Mouse (Mus musculus) cerebellum, postnatal 14 days (tissue): ENCODE results near the gene Uhmk1.
A peak's percentile ranks its signal among the peaks of the same experiment; 100 is the strongest.
"Not testable (repeated sequence)": the region's sequence is repeated elsewhere in the genome, so short reads cannot be mapped to it uniquely, and the experiment has no call there.

Experiments
- DNase-seq, 2 experiments: peaks; one replicate each; pipeline ENCODE4 v3.0.0; 2021; ENCODE audit warnings: mixed read lengths in 2 of 2

The Uhmk1 gene

DNA sequence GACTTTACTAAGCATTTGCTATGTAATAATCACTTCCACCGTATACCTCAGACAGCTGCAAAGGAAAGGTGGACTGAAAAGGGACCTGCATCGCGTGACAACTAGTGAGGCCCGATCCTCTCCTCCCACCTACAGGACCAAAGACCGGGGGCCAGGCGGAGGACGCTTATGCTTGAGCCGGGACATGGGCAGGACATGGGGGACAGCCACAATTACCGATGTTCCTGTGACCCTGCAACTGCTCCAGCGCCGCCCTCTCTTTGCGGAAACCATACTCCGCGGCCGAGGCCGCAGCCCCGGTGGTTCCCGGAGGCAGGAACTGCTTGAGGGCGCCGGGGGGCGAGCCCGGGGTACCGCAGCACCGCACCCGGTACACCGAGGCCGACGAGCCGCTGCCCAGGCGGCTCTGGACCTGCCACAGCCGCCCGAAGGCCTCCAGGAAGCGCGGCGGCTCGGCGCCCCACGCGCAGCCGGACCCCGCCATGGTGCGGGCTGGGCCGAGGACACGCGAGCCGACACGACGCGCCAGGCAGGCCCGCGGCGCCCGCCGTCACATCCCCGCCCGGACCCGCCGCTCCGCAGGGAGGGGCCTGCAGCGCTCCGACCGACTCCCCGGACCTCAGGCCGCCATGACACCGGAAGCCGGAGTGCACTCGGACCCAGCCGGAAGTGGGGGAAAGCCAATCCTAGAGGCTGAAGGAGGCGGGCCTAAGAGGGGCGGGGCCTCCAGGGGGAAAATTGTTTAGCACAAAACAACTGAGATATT is at the start of gene Uhmk1:
Gene Uhmk1 (minus strand): TSS at position 641 of the 766 bp plus-strand sequence.
- peak; percentile 92 for DNase-seq

DNA sequence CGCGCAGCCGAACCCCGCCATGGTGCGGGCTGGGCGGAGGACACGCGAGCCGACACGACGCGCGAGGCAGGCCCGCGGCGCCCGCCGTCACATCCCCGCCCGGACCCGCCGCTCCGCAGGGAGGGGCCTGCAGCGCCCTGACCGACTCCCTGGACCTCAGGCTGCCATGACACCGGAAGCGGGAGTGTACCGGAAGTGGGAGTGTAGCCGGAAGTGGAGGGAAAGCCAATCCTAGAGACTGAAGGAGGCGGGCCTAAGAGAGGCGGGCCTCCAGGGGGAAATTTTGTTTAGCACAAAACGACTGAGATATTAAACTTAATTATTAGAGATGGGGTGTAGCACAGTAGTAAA is 40.3 kb upstream of the Uhmk1 start:
- DNase-seq: peak; percentile 86 to 88

DNA sequence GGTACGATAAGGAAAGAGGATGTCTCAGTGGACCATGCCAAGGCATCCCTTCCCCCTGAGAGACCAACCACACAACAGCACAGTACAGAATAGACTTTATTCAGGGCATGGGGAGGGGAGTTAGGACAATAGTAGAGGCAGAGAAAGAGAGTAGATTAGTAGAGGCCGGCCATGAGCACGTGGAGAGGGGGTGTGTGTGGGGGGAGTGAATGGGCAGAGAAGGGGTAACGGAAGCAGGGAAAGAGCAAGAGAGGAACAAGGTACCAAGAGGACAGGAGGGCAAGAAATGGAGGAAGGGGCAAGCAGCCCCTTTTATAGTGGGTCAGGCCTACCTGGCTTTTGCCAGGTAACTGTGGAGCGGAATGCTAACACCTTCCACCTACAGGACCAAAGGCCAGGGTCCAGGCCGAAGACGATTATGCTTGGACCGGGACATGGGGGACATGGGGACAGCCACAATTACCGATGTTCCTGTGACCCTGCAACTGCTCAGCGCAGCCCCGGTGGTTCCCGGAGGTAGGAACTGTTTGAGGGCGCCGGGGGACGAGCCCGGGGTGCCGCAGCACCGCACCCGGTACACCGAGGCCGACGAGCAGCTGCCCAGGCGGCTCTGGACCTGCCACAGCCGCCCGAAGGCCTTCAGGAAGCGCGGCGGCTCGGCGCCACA is 39.8 kb upstream of the Uhmk1 start:
- DNase-seq: peak in 1 of 2 experiments; percentile 27

- DNase-seq: no peak
Observed at GRCm38 (mm10) chr1:170245016-170245415, 29.8 kb upstream of the Uhmk1 start.

GRCm38 (mm10) chr1:170232688-170233087 is 17.5 kb upstream of the Uhmk1 start, which contains the start of gene Sh2d1b2:
Gene Sh2d1b2, plus strand, starts transcription at chr1:170232749.
- DNase-seq: not testable (repeated sequence)

DNA sequence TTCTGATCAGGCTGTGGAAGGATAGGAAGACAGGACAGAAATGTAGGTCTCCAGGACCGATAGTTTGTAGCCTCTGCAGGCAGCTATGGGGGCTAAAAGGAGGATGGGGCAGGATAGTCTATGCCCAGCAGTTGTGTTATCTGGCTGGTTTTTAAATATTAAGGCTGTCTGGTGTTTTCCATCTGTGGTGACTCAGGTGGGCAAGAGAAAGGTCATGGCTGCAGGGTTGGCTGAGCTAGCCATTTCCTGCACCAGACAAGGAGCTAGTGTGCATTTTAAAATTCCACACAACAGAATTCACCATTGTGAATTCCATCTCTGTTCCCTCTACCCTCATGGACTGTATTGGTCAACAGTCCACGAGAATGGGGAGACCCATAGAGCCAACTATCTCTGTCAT is 8.1 kb upstream of the Uhmk1 start:
- no peak for DNase-seq

GRCm38 (mm10) chr1:170220351-170220750 is 5.2 kb upstream of the Uhmk1 start:
- no peak for DNase-seq

DNA sequence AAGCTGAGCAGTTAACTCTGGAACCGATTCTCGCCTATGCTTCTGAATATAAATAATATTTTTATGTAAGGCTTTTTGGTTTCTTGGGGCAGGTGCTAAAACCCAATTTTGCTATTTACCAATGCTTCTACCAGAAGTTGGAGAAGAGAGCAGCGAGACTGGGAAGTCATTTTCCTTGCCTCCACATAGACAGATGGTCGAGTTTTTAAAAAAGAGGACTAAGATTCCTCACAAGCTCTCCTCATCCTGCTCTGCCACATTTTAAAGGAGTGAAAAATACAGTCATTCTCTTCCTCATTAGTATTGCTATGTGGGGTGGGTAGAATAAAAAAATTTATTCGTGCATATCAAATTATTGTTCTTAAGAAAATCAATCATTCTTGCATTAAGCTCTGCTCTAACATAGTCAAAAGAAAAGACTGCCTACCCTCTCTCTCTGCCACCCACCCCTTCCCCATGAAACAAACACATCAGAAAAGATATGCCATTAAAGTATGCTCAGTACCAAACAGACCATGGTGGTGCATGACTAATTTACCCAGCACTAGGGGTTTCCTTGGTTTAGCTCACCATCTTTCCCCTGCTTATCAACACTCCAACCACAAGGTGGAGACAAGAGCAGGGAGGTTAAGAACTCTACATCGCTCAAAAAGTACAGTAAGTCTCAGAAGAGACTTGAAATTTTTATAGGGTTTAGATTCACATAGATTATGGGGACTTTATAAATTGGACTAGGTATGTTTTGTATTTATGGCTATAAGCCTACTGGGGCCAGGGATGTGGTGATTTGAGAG is 3.1 kb upstream of the Uhmk1 start:
- DNase-seq: no peak

DNA sequence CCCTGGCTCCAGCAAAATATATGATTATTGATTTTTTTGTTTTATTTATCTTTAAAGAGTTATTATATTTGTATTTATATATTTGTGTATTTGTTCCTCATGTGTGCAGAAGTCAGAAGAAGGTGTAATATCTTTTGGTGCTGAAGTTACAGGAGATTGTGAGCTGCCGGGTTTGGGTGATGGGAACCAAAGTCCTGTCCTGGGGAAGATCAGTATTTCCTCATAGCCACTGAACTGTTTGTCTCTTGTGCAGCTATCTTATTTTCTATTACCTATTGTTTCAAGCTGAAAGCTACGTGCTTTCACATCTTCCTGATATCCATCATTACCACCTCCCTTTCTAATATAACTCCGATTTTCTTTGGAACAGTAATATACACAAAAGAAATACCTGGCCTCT is 393 bp upstream of the Uhmk1 start:
- no peak for DNase-seq

GRCm38 (mm10) chr1:170214383-170214756 is 827 bp downstream of the Uhmk1 start:
- DNase-seq: no peak

DNA sequence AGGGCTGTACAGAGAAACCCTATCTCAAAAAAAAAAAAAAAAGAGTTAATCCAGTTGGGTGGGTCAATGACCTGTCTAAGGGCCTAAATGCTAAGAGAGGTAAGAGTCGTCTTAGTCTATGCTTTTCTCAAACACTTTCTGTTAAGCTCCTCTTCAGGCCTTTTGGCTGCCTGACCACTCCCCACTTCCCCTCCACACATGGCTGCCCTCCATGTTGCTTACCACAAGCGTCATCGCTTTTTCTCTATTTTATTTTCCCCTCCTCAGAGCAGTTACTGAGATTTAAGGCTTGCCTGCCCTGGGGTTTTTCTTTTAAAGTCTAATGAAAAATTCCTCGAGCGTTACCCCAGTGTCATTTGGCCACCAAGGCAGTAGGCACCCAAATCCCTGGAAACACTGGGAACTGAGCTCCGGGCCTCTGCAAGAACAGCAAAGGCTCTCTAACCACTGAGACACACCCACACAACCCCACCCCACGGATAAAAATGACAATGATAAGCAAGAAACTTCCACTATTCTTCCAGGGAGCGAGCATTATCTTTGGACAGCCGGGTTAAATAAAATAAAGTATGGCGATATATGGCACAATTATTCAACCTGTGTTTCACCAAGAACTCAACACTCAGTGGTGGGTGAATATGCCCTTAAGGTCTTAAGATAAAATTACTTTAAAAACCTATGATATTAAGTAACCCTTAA is 1.9 kb downstream of the Uhmk1 start:
- no peak for DNase-seq

GRCm38 (mm10) chr1:170206395-170206794 is 8.8 kb downstream of the Uhmk1 start:
- no peak for DNase-seq

- DNase-seq: peak; percentile 43 to 53
Observed at GRCm38 (mm10) chr1:170200379-170200778, 14.8 kb downstream of the Uhmk1 start.

DNA sequence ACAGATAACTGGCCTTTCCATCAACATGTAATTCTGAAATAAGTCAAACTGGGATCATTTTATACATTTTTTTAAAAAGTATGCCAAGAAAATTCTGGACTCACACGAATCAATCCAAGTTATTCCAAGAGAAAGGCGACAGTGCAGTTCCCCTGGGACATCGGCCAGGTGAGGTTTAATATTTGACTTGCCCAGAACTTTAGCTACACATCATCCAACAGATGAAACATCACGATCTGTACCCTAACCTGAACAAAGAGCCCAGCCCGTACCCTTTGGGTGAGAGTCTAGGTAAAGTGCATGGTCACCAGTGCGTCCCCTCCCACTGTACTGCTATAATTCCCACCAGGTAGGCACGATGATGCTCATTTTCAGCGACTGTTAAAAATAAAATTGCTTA is 19.0 kb downstream of the Uhmk1 start:
- DNase-seq: no peak

GRCm38 (mm10) chr1:170191925-170192324 is 23.3 kb downstream of the Uhmk1 start:
- DNase-seq: no peak

DNA sequence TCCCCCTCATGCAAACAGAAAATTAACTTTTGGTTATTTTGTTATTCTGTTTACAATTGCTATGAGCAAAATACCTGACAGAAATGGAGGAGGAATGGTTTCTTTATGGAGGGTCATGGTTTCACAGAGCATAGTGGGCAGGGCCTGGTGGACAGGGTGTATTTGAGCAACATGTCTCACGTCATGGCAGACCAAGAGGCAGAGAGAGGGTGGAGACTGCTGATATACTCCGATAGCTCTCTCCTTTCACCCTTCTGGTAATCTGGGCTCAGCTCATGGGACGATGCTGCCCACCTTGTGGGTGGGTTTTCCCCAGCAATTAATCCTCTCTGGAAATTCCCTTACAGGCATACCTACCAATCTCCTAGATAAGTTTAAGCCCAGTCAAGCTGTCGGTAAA is 25.0 kb downstream of the Uhmk1 start:
- no peak for DNase-seq

DNA sequence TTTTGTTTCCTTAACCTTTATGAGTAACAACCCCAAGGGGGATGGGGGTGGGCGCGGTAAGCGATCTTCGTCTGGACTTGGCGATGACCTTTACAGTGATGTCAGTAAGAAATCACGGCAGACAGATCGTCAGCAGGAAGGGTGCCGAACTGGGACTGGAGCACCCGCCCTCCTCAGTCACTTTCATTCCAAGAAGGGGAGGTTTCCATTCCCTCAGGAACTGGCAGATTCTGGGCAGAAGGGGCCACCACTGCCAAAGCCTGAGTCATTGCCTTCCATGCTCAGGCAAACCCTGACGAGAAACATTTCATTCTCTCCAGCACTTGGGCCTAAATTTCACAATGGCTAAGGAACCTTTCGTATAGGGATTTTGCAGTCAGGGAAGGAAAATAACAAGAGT is 26.6 kb downstream of the Uhmk1 start:
- DNase-seq: peak in 1 of 2 experiments; percentile 8

GRCm38 (mm10) chr1:170186531-170186930 is 28.7 kb downstream of the Uhmk1 start:
- DNase-seq: no peak

GRCm38 (mm10) chr1:170185137-170185536 is 30.1 kb downstream of the Uhmk1 start:
- DNase-seq: no peak

DNA sequence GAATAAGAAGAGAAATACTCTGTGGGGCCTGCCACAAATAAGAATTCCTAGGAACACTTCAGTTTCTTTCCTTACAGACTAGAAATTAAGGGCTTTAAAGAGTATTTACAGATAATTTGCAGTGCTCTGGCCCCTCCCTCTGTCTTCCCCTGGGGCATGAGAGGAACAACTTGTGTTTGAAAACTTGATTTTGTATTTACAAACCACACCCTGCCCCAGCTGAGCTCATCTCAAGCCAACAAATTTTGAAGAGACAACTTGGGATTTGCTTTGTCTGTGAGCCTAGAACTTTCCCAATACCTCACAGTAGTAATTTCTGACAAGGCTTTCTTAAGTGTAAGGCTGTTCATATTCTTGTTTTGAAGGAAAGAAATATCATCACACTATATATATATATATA is 32.5 kb downstream of the Uhmk1 start:
- no peak for DNase-seq

GRCm38 (mm10) chr1:170176661-170177239 is 38.4 kb downstream of the Uhmk1 start:
- no peak for DNase-seq

- DNase-seq: peak; percentile 17 to 34
Observed at GRCm38 (mm10) chr1:170175848-170176247, 39.3 kb downstream of the Uhmk1 start.
